ENCODE assay signal across 8 mouse cellular contexts in the genomic region with DNA sequence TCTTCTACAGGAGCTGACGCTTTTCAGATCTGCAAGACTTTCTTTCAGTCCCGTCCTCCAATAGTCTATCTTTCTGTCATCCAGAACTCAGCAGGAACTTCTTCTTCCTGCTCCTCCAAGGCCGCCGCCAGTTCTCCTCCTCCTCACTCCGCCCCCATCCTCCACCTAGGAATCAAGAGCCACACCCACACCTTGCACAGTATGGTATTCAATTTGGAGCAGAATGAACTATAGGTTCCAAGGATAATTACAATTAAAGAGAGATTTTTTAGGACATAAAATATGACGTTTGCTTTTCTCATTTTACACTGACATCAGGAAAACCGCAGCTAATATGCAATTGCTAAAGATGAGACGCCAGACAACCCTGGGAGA. TPM values are rescaled to one million over a fixed set of nuclear protein-coding genes. Genes with fewer than 3 reads are reported as not detected.
A peak's percentile ranks its signal among the peaks of the same experiment; 100 is the strongest.
DNase-seq lines count a peak whose midpoint lies in the region; ATAC-seq and TF ChIP-seq lines count a peak whose summit lies in the region.

No protein-coding gene starts in this region.

- peak overlapping the region; percentile 51 for H3K4me2 ChIP-seq in embryonic facial prominence, embryonic 15.5 days (replicated peaks)
- H3K4me2 ChIP-seq in neural tube, embryonic 14.5 days (ENCODE audit: low read depth, low read length), result peak overlapping the region; percentile 38

- 22% methylated on average over 8 of the region's 8 CpGs for WGBS in liver, adult 2 months
- WGBS in embryonic facial prominence, embryonic 15.5 days, result 17% methylated on average over 8 of the region's 8 CpGs
- 24% methylated on average over 8 of the region's 8 CpGs for WGBS in limb, embryonic 10.5 days
- 22% methylated on average over 8 of the region's 8 CpGs for WGBS in neural tube, embryonic 14.5 days

- H3K9me3 ChIP-seq in embryonic facial prominence, embryonic 15.5 days (replicated peaks), result 0 out of 2 replicates have a peak, but pooled peaks cover under 1% of the 10 kb centered on the region
- no peaks in the 10 kb centered on the region for H3K9me3 ChIP-seq in limb, embryonic 10.5 days (replicated peaks)
- no peaks in the 10 kb centered on the region; the same call in 1 of the 2 replicates for H3K9me3 ChIP-seq in neural tube, embryonic 14.5 days (ENCODE audit: control insufficient read depth, low read length)

- ATAC-seq in embryonic facial prominence, embryonic 15.5 days (ENCODE audit: insufficient number of reproducible peaks, low FRiP score, low TSS enrichment, low read depth), result no peak
- peak; percentile 95 for ATAC-seq in neural tube, embryonic 14.5 days (ENCODE audit: low read depth)
- ATAC-seq in monocyte, adult 5-6 weeks (replicated peaks; ENCODE audit: insufficient number of reproducible peaks, low FRiP score, low TSS enrichment, poor library complexity, severe bottlenecking), result no peak

- no peak overlapping the region for H3K27ac ChIP-seq in liver, adult 2 months (replicated peaks; ENCODE audit: insufficient read depth, low read depth, low read length)
- H3K27ac ChIP-seq in embryonic facial prominence, embryonic 15.5 days (replicated peaks), result no peak overlapping the region
- H3K27ac ChIP-seq in limb, embryonic 10.5 days, result peak overlapping the region; percentile 58; the same call in 1 of the 2 replicates
- no peak overlapping the region for H3K27ac ChIP-seq in neural tube, embryonic 14.5 days (ENCODE audit: low read depth, low read length)

- DNase-seq in liver, adult 2 months (ENCODE audit: extremely low read depth, low read depth, low spot score), result no peak
- no peak for DNase-seq in liver
- DNase-seq in limb, embryonic 10.5 days (ENCODE audit: low spot score), result no peak
- DNase-seq in cerebellum, adult 18-20 months, result no peak
- DNase-seq in urinary bladder, postnatal 25 days (ENCODE audit: low spot score), result no peak

- no peak for TF ChIP-seq CTCF in liver, adult 2 months (IDR thresholded peaks at IDR 0.05; ENCODE audit: low read depth, low read length)

- H3K36me3 ChIP-seq in liver, adult 2 months (ENCODE audit: control insufficient read depth, insufficient read depth, low read length), result no peaks in the 10 kb centered on the region
- no peaks in the 10 kb centered on the region for H3K36me3 ChIP-seq in embryonic facial prominence, embryonic 15.5 days
- H3K36me3 ChIP-seq in limb, embryonic 10.5 days, result peaks cover 2% of the 10 kb centered on the region; the same call in 1 of the 2 replicates
- H3K36me3 ChIP-seq in neural tube, embryonic 14.5 days (ENCODE audit: control insufficient read depth, insufficient read depth, low read length), result no peaks in the 10 kb centered on the region

- H3K27me3 ChIP-seq in liver, adult 2 months (ENCODE audit: control insufficient read depth, insufficient read depth, low read length), result no peaks in the 10 kb centered on the region
- H3K27me3 ChIP-seq in embryonic facial prominence, embryonic 15.5 days, result no peaks in the 10 kb centered on the region
- H3K27me3 ChIP-seq in limb, embryonic 10.5 days (ENCODE audit: low read depth, poor library complexity, severe bottlenecking), result no peaks in the 10 kb centered on the region
- no peaks in the 10 kb centered on the region for H3K27me3 ChIP-seq in neural tube, embryonic 14.5 days (ENCODE audit: control insufficient read depth, insufficient read depth, low read length)

- no peaks in the 10 kb centered on the region for H3K79me2 ChIP-seq in liver, adult 2 months (ENCODE audit: control insufficient read depth, insufficient read depth, low read length)

- no peak for TF ChIP-seq POLR2A in liver, adult 2 months (IDR thresholded peaks at IDR 0.05; ENCODE audit: extremely low read depth, insufficient read depth, low read length)

- H3K9ac ChIP-seq in liver, adult 2 months (ENCODE audit: low read depth, low read length), result no peak overlapping the region
- H3K9ac ChIP-seq in embryonic facial prominence, embryonic 15.5 days, result no peak overlapping the region
- H3K9ac ChIP-seq in neural tube, embryonic 14.5 days (replicated peaks; ENCODE audit: low read depth, low read length), result peak overlapping the region; percentile 53

- H3K4me1 ChIP-seq in liver, adult 2 months (ENCODE audit: control insufficient read depth, insufficient read depth, low read length), result peaks cover 2% of the 10 kb centered on the region; the same call in 1 of the 2 replicates
- no peaks in the 10 kb centered on the region for H3K4me1 ChIP-seq in embryonic facial prominence, embryonic 15.5 days
- H3K4me1 ChIP-seq in limb, embryonic 10.5 days, result no peaks in the 10 kb centered on the region
- H3K4me1 ChIP-seq in neural tube, embryonic 14.5 days (ENCODE audit: control insufficient read depth, insufficient read depth, low read length), result no peaks in the 10 kb centered on the region

- peak overlapping the region; percentile 56; the same call in 1 of the 2 replicates for H3K4me3 ChIP-seq in liver, adult 2 months (ENCODE audit: insufficient read depth, low read depth, low read length)
- peak overlapping the region; percentile 62 for H3K4me3 ChIP-seq in embryonic facial prominence, embryonic 15.5 days (replicated peaks)
- H3K4me3 ChIP-seq in limb, embryonic 10.5 days, result peak overlapping the region; percentile 55
- peak overlapping the region; percentile 51 for H3K4me3 ChIP-seq in neural tube, embryonic 14.5 days (ENCODE audit: low read depth, low read length)

RNA-seq across cellular contexts. Expression of a gene that starts 29.4 kb away (rescaled TPM):
- 0.46 and 0.60 TPM in 2 replicates for total RNA-seq in liver, adult 2 months (2014; rRNA removed)
- polyA plus RNA-seq in liver, adult 2 months (2012; rRNA removed), result 0.07 TPM in 1 of 2 replicates, not detected in the other
- 11.9 and 13.0 TPM in 2 replicates for polyA plus RNA-seq in embryonic facial prominence, embryonic 15.5 days (2015; fragmentation: Nextera tagmentation; extraction: Ambion mirVana)
- polyA plus RNA-seq in limb, embryonic 10.5 days (2016; fragmentation: Nextera tagmentation; extraction: Ambion mirVana), result 12.6 and 18.5 TPM in 2 replicates
- 7.3 and 9.2 TPM in 2 replicates for polyA plus RNA-seq in neural tube, embryonic 14.5 days (2014; fragmentation: Nextera tagmentation; extraction: Ambion mirVana)
- 2.0 to 10.9 TPM (median 2.5 TPM) in 3 replicates for total RNA-seq in monocyte, adult 5-6 weeks (2017)
